Mouse (Mus musculus): ENCODE measurements around the gene Olfr1056. TPM values are rescaled to one million over a fixed set of nuclear protein-coding genes. Genes with fewer than 3 reads are reported as not detected.
"Not testable (repeated sequence)": the region's sequence is repeated elsewhere in the genome, so short reads cannot be mapped to it uniquely, and the experiment has no call there.

Olfr1056 gene
- polyA plus RNA-seq (2017; shearing (Covaris generic)) = not detected

DNA sequence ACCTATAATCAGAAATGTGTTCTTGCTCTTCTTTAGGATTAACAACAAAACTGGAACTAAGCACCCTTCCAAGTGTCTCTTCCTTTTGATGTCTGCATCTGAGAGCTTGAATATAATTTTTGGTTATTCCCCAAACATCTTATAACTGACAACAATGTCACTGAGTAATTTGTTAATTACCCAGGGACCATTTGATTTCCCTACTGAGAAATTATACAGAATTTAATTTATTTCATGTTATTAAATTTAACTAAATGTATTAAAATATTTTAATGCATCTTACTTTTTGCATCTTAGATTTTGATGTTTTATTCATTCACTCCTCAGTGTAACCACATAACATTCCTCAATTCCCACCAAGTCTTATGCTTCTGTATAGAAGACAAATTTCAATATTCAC, at the start of gene Olfr1056:
Olfr1056 (minus strand) TSS at position 101 of the 400 bp plus-strand sequence.
- no peak for ATAC-seq

DNA sequence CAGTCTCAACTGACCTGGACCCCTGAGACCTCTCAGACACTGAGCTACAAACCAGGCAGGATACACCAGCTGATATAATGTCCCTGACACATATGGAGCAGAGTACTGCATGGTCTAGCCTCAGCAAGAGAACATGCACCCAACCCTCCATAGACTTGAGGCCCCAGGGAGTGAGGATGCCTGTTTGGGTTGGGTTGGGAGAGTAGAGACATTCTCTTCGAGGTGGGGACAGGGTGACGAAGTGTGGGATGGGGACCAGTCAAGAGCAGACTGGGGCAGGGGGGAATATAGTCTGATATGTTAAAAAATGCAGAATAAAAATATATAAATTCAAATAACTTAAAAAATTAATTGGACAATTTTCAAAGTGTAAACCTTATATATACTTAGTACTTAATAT, 32.8 kb upstream of the Olfr1056 start:
- no peak for ATAC-seq

DNA sequence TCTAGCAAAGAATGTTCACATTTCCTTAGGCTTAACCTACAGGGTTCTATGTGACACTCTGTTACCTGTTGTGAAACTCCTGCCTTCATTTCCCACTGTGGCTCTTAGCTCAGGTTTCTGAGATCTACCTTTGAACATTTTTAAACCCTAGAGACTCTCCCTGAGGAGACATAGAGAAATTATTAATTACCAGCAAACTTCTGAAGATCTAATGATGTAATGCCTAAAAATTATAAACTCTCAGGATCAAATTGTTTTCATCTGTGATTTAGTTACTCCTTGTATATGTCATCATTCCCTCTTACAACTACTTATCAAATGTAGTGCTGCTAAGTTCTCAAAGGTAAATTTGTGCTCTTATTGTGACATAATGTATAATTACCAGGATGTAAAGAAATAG, 26.2 kb upstream of the Olfr1056 start, which contains the start of gene Olfr1058:
Olfr1058 (minus strand) TSS at position 101 of the 400 bp plus-strand sequence.
- not testable (repeated sequence) for ATAC-seq

DNA sequence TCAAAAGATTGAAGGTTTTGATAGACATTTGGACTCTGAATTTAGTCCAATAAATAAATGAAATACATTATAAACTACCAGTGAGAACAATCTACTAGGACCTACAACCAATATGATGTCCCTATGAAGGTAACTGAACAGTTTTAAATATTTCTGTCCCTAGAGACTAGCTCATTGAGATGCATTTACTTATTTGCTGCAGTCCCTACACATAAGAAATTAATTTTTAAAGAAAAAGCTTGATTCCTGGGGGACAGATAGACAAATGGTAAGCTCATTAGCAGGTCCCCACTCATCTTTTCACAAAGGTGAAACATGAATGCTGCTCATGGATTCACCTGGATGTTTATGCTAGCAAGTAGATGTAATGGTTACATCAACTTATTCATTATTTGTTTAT, 16.0 kb upstream of the Olfr1056 start, which contains the start of gene Olfr1057:
Olfr1057 (minus strand) TSS at position 101 of the 400 bp plus-strand sequence.
- no peak for ATAC-seq

DNA sequence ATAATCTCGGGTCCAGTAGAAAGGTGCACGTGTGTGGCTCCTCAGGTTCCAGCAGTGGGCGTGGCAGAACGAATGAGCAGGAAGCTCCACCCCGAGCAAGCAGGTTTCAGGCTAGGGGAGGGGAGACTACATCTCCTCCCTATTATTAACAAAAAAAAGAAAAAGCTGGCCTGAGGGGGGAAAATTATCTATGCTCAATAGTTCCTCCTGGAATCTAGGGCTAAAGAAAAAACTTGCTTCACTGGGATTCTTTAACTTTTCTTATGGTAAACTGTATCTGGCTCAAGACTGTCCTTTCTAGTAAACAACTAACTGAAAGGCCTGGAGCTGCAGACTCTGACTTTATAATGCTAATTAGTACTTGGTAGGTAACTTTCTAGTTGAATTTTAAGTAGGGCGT, 4.1 kb upstream of the Olfr1056 start:
- ATAC-seq = not testable (repeated sequence)

DNA sequence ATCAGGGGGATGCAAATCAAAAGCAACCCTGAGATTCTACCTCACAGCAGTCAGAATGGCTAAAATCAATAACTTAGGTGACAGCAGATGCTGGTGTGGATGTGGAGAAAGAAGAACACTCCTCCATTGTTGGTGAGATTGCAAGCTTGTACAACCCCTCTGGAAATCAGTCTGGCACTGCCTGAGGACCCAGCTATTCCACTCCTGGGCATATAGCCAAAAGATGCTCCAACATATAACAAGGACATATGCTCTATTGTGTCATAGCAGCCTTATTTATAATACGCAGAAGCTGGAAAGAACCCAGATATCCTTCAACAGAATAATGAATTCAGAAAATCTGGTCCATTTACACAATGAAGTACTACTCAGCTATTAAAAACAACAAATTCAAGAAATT, 10.5 kb downstream of the Olfr1056 start:
- not testable (repeated sequence) for ATAC-seq

DNA sequence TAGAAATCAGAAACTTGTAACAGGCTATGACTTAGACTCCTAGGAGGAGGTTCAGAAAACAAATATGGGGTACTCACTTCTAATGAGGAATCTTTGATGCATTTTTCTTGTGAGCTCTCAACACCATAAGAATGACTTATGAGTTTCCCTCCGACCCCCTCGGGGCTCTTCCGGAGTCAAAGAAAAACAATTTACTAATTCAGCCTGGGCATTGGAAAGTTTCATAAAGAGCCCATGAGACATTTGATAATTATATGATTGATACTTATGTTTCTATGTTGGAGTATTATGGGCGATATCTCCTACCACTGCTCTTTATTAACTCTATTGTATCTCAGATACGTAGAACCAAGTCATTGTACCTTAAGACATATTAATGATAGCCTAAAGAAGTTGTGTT, 12.1 kb downstream of the Olfr1056 start, which contains the start of gene Olfr1055:
Olfr1055 (minus strand) TSS at position 101 of the 400 bp plus-strand sequence.
- no peak for ATAC-seq

DNA sequence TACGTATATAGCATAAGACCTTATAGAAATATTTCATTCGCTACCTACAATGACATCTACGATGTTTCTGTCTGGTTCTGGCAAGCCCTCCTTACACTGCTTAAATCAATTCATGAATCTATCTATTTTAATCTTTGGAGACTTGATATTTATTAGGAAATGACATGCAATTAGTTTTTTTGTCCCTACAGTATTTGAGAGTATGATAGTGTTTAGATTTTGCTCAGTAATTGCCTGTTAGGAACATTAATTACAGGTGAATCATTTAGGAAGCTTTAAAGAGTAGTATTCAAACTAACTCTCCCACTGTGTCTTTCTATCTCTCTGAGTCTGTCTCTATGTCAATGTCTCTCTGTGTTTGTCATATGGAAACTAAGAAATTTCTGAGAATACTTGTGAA, 26.9 kb downstream of the Olfr1056 start, which contains the start of gene Olfr1054:
Olfr1054 (minus strand) TSS at position 101 of the 400 bp plus-strand sequence.
- no peak for ATAC-seq

DNA sequence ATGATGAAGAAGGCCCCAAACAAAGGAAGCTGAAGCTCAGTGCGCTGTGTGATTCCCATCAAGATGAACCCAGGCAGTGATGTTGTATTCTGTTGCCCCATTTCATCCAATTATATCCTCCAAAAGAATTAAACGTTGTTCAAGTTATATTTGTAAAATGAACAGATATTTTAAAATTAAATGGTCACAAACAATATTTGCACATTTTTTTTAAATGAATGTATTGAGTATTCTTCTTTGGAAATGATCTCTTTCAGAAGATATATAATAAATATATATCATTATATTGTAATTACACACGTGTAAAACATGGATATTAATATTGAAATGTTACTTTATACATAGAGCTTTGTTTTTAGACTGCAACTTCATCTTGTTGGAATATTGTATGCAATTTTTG, 47.1 kb downstream of the Olfr1056 start, which contains the start of gene Olfr1053:
Olfr1053 (minus strand) TSS at position 101 of the 400 bp plus-strand sequence.
- no peak for ATAC-seq

Other genes starting within 250 kb of the Olfr1056 start
- not detected for gene Olfr1039, start 226.5 kb downstream of the Olfr1056 start, polyA plus RNA-seq (2017; shearing (Covaris generic))
- gene Olfr1040, start 215.7 kb downstream of the Olfr1056 start, polyA plus RNA-seq (2017; shearing (Covaris generic)) = not detected
- gene Olfr1042, start 200.6 kb downstream of the Olfr1056 start, polyA plus RNA-seq (2017; shearing (Covaris generic)) = not detected
- gene Olfr1043, start 194.9 kb downstream of the Olfr1056 start, polyA plus RNA-seq (2017; shearing (Covaris generic)) = not detected
- gene Olfr1044, start 184.6 kb downstream of the Olfr1056 start, polyA plus RNA-seq (2017; shearing (Covaris generic)) = not detected
- not detected for gene Olfr52, start 176.8 kb downstream of the Olfr1056 start, polyA plus RNA-seq (2017; shearing (Covaris generic))
- gene Olfr1045, start 159.5 kb downstream of the Olfr1056 start, polyA plus RNA-seq (2017; shearing (Covaris generic)) = not detected
- gene Olfr1046, start 143.2 kb downstream of the Olfr1056 start, polyA plus RNA-seq (2017; shearing (Covaris generic)) = not detected
- not detected for gene Olfr1047, start 131.1 kb downstream of the Olfr1056 start, polyA plus RNA-seq (2017; shearing (Covaris generic))
- gene Olfr1048, start 122.2 kb downstream of the Olfr1056 start, polyA plus RNA-seq (2017; shearing (Covaris generic)) = not detected
- gene Olfr1049, start 104.1 kb downstream of the Olfr1056 start, polyA plus RNA-seq (2017; shearing (Covaris generic)) = not detected
- not detected for gene Olfr1051, start 83.4 kb downstream of the Olfr1056 start, polyA plus RNA-seq (2017; shearing (Covaris generic))
- under 1 TPM in 1 of 3 experiments, not detected in 2; 0.21 TPM for gene Olfr1052, start 70.0 kb downstream of the Olfr1056 start, polyA plus RNA-seq (2017; shearing (Covaris generic))
- gene Olfr1053, start 47.2 kb downstream of the Olfr1056 start, polyA plus RNA-seq (2017; shearing (Covaris generic)) = not detected
- not detected for gene Olfr1054, start 27.0 kb downstream of the Olfr1056 start, polyA plus RNA-seq (2017; shearing (Covaris generic))
- gene Olfr1055, start 12.2 kb downstream of the Olfr1056 start, polyA plus RNA-seq (2017; shearing (Covaris generic)) = not detected
- gene Olfr1057, start 15.9 kb upstream of the Olfr1056 start, polyA plus RNA-seq (2017; shearing (Covaris generic)) = not detected
- not detected for gene Olfr1058, start 26.1 kb upstream of the Olfr1056 start, polyA plus RNA-seq (2017; shearing (Covaris generic))
- not detected for gene Olfr1061, start 51.6 kb upstream of the Olfr1056 start, polyA plus RNA-seq (2017; shearing (Covaris generic))
- gene Olfr1062, start 64.3 kb upstream of the Olfr1056 start, polyA plus RNA-seq (2017; shearing (Covaris generic)) = not detected
- gene Olfr1065, start 88.1 kb upstream of the Olfr1056 start, polyA plus RNA-seq (2017; shearing (Covaris generic)) = not detected
- not detected for gene Olfr1066, start 93.8 kb upstream of the Olfr1056 start, polyA plus RNA-seq (2017; shearing (Covaris generic))
- gene Olfr228, start 124.9 kb upstream of the Olfr1056 start, polyA plus RNA-seq (2017; shearing (Covaris generic)) = not detected
- not detected for gene Olfr1076, start 146.0 kb upstream of the Olfr1056 start, polyA plus RNA-seq (2017; shearing (Covaris generic))
- not detected for gene Olfr1079, start 180.0 kb upstream of the Olfr1056 start, polyA plus RNA-seq (2017; shearing (Covaris generic))
- not detected for gene Olfr1080, start 195.8 kb upstream of the Olfr1056 start, polyA plus RNA-seq (2017; shearing (Covaris generic))
- gene Olfr1082, start 236.5 kb upstream of the Olfr1056 start, polyA plus RNA-seq (2017; shearing (Covaris generic)) = not detected

Data from inflammation-experienced regulatory T-cells, adult 6 months (primary cell).